Mouse (Mus musculus): ENCODE measurements around the gene Cntnap5a. TPM values are rescaled to one million over a fixed set of nuclear protein-coding genes. Genes with fewer than 3 reads are reported as not detected.

Cntnap5a gene
- polyA plus RNA-seq, 1 experiment, result 0.16 TPM

GRCm38 (mm10) chr1:115956528-115956927 lies 272.0 kb downstream of the Cntnap5a start:
- Histone ChIP-seq H3K27ac (replicated peaks; ENCODE audit: low read depth, low read length) (no peak overlapping the region), H3K4me1 (ENCODE audit: control insufficient read depth, insufficient read depth, insufficient read length, low read length) (no peaks in the 10 kb centered on the region), H3K4me3 (ENCODE audit: insufficient read depth, low read depth, low read length) (no peak overlapping the region)

- Histone ChIP-seq H3K4me1 (ENCODE audit: control insufficient read depth, insufficient read depth, insufficient read length, low read length) (peaks cover 6% of the 10 kb centered on the region; the same call in 1 of the 2 replicates), H3K4me3 (ENCODE audit: insufficient read depth, low read depth, low read length) (no peak overlapping the region), H3K27ac (replicated peaks; ENCODE audit: low read depth, low read length) (0 out of 2 replicates have a peak overlapping the region, but pooled peaks have one; percentile 3)
Measured at GRCm38 (mm10) chr1:115964993-115965575, 280.5 kb downstream of the Cntnap5a start.

GRCm38 (mm10) chr1:115990204-115990603 lies 305.6 kb downstream of the Cntnap5a start:
- H3K27ac ChIP-seq (replicated peaks; ENCODE audit: low read depth, low read length), result no peak overlapping the region
- H3K4me3 ChIP-seq (ENCODE audit: insufficient read depth, low read depth, low read length), result no peak overlapping the region
- no peaks in the 10 kb centered on the region for H3K4me1 ChIP-seq (ENCODE audit: control insufficient read depth, insufficient read depth, insufficient read length, low read length)

GRCm38 (mm10) chr1:116015768-116016167 lies 331.2 kb downstream of the Cntnap5a start:
- H3K4me3 ChIP-seq (ENCODE audit: insufficient read depth, low read depth, low read length), result no peak overlapping the region
- no peaks in the 10 kb centered on the region for H3K4me1 ChIP-seq (ENCODE audit: control insufficient read depth, insufficient read depth, insufficient read length, low read length)
- H3K27ac ChIP-seq (replicated peaks; ENCODE audit: low read depth, low read length), result no peak overlapping the region

GRCm38 (mm10) chr1:116029653-116030052 lies 345.1 kb downstream of the Cntnap5a start:
- no peak overlapping the region for H3K27ac ChIP-seq (replicated peaks; ENCODE audit: low read depth, low read length)
- no peak overlapping the region for H3K4me3 ChIP-seq (ENCODE audit: insufficient read depth, low read depth, low read length)
- no peaks in the 10 kb centered on the region for H3K4me1 ChIP-seq (ENCODE audit: control insufficient read depth, insufficient read depth, insufficient read length, low read length)

- H3K4me1 ChIP-seq (ENCODE audit: control insufficient read depth, insufficient read depth, insufficient read length, low read length), result no peaks in the 10 kb centered on the region
Measured at GRCm38 (mm10) chr1:116035897-116036296, 351.3 kb downstream of the Cntnap5a start.

GRCm38 (mm10) chr1:116036894-116037293 lies 352.3 kb downstream of the Cntnap5a start:
- H3K4me1 ChIP-seq (ENCODE audit: control insufficient read depth, insufficient read depth, insufficient read length, low read length), result no peaks in the 10 kb centered on the region
- H3K27ac ChIP-seq (replicated peaks; ENCODE audit: low read depth, low read length), result no peak overlapping the region
- no peak overlapping the region for H3K4me3 ChIP-seq (ENCODE audit: insufficient read depth, low read depth, low read length)

More at GRCm38 (mm10) chr1:116035897-116036296, 351.3 kb downstream of the Cntnap5a start:
- H3K27ac ChIP-seq (replicated peaks; ENCODE audit: low read depth, low read length), result no peak overlapping the region
- H3K4me3 ChIP-seq (ENCODE audit: insufficient read depth, low read depth, low read length), result no peak overlapping the region

GRCm38 (mm10) chr1:116044083-116044482 lies 359.5 kb downstream of the Cntnap5a start:
- no peaks in the 10 kb centered on the region for H3K4me1 ChIP-seq (ENCODE audit: control insufficient read depth, insufficient read depth, insufficient read length, low read length)
- H3K4me3 ChIP-seq (ENCODE audit: insufficient read depth, low read depth, low read length), result no peak overlapping the region
- H3K27ac ChIP-seq (replicated peaks; ENCODE audit: low read depth, low read length), result no peak overlapping the region

- no peak overlapping the region for H3K4me3 ChIP-seq (ENCODE audit: insufficient read depth, low read depth, low read length)
- no peak overlapping the region for H3K27ac ChIP-seq (replicated peaks; ENCODE audit: low read depth, low read length)
- H3K4me1 ChIP-seq (ENCODE audit: control insufficient read depth, insufficient read depth, insufficient read length, low read length), result no peaks in the 10 kb centered on the region
Measured at GRCm38 (mm10) chr1:116107010-116107723, 422.6 kb downstream of the Cntnap5a start.

GRCm38 (mm10) chr1:116107724-116108058 lies 423.1 kb downstream of the Cntnap5a start:
- H3K4me1 ChIP-seq (ENCODE audit: control insufficient read depth, insufficient read depth, insufficient read length, low read length), result no peaks in the 10 kb centered on the region
- H3K4me3 ChIP-seq (ENCODE audit: insufficient read depth, low read depth, low read length), result no peak overlapping the region
- no peak overlapping the region for H3K27ac ChIP-seq (replicated peaks; ENCODE audit: low read depth, low read length)

GRCm38 (mm10) chr1:116108381-116108780 lies 423.8 kb downstream of the Cntnap5a start:
- Histone ChIP-seq H3K4me1 (ENCODE audit: control insufficient read depth, insufficient read depth, insufficient read length, low read length) (no peaks in the 10 kb centered on the region), H3K27ac (replicated peaks; ENCODE audit: low read depth, low read length) (no peak overlapping the region), H3K4me3 (ENCODE audit: insufficient read depth, low read depth, low read length) (no peak overlapping the region)

- Histone ChIP-seq H3K4me1 (ENCODE audit: control insufficient read depth, insufficient read depth, insufficient read length, low read length) (no peaks in the 10 kb centered on the region), H3K4me3 (ENCODE audit: insufficient read depth, low read depth, low read length) (no peak overlapping the region), H3K27ac (replicated peaks; ENCODE audit: low read depth, low read length) (no peak overlapping the region)
Measured at GRCm38 (mm10) chr1:116125767-116126166, 441.2 kb downstream of the Cntnap5a start.

GRCm38 (mm10) chr1:116127085-116127484 lies 442.5 kb downstream of the Cntnap5a start:
- H3K4me1 ChIP-seq (ENCODE audit: control insufficient read depth, insufficient read depth, insufficient read length, low read length), result no peaks in the 10 kb centered on the region
- no peak overlapping the region for H3K27ac ChIP-seq (replicated peaks; ENCODE audit: low read depth, low read length)
- H3K4me3 ChIP-seq (ENCODE audit: insufficient read depth, low read depth, low read length), result no peak overlapping the region

GRCm38 (mm10) chr1:116128450-116129246 lies 444.1 kb downstream of the Cntnap5a start:
- H3K27ac ChIP-seq (replicated peaks; ENCODE audit: low read depth, low read length), result no peak overlapping the region
- no peaks in the 10 kb centered on the region for H3K4me1 ChIP-seq (ENCODE audit: control insufficient read depth, insufficient read depth, insufficient read length, low read length)
- H3K4me3 ChIP-seq (ENCODE audit: insufficient read depth, low read depth, low read length), result no peak overlapping the region

GRCm38 (mm10) chr1:116132471-116132870 lies 447.9 kb downstream of the Cntnap5a start:
- H3K27ac ChIP-seq (replicated peaks; ENCODE audit: low read depth, low read length), result no peak overlapping the region
- no peak overlapping the region for H3K4me3 ChIP-seq (ENCODE audit: insufficient read depth, low read depth, low read length)
- H3K4me1 ChIP-seq (ENCODE audit: control insufficient read depth, insufficient read depth, insufficient read length, low read length), result no peaks in the 10 kb centered on the region
